Mouse (Mus musculus): ENCODE results near the gene Ntf5.

Gene Ntf5

GRCm38 (mm10) chr7:45403532-45404261 is 9.8 kb upstream of the Ntf5 start:
- peak; percentile 31 to 62 for DNase-seq (ENCODE audit: low read depth in 2 of 2, low spot score in 2 of 2)

DNA sequence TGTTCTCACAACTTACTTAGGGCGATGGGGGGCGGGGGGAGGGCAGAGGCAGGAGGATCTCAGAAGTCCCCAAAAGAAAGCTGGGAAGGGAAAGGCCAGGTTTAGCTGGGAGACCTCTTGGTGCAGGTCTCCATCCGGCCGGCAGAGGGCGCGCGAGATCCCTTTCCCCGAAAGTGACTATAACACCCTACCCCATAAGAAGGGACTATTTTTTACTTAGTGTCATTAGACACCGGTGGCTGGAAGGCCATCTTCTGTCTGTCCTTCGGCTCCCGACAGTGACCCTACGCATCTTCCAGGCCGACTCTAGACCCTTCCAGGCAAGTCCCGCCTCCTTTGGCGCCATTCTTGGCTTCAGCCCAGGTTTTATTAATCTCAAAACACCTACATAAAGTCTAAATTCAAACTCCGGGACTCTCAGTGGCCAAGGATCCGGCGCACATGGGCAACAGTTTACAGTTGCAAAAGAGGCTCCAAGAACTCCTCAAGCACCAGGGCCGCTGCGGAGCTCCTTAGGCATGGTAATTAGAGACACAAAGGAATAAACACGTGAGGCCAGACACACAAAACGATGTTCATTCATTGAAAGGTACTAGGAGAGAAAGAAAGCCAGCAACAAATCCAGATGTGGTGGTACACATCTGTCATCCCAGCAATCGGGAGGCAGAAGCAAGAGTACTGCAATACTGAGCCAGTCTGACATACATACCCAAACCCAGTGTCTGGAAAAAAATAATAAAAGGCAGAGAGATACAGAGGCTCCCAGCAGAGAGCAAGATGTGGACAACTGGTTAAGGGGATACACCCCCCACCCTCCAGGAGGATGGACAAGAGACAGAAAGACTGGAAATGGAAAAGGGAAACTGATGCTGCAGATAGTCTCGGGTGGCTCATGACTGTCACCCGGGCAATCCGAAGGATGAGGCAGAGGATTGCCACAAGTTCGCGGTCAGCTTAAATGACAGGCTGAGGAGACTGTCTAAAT is 8.1 kb upstream of the Ntf5 start, which contains the start of gene Kcna7:
Gene Kcna7, plus strand, starts transcription at position 563 of the 985 bp plus-strand sequence.
- DNase-seq (ENCODE audit: low read depth in 2 of 2, low spot score in 2 of 2) = peak; percentile 65 to 66

DNA sequence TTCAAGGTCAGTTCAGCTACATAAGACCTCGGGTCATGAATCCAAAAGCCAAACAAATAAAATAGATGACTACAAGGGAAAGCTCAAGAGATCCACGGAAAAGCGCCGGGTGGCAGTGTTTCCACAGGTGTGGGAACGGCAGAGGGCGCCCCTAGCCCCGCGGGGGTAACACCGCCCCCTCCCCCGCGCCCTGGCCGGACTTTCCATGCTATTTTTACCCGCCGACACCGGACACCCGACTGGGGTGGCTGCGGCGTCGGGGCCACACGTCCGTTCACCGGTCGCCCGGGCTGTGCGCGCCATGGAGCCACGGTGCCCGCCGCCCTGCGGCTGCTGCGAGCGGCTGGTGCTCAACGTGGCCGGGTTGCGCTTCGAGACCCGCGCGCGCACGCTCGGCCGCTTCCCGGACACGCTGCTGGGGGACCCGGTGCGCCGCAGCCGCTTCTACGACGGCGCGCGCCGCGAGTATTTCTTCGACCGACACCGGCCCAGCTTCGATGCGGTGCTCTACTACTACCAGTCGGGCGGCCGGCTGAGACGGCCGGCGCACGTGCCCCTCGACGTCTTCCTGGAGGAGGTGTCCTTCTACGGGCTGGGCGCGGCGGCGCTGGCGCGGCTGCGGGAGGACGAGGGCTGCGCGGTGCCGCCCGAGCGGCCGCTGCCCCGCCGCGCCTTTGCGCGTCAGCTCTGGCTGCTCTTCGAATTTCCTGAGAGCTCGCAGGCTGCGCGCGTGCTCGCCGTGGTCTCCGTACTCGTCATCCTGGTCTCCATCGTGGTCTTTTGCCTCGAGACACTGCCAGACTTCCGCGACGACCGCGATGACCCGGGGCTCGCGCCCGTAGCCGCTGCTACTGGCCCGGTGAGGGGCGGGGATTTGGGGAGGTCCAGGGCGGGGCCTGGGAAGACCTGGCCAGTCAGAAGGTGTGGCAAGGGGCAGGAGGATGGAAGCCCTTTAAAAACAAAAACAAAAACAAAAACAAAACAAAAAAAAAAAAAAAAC is 7.0 kb upstream of the Ntf5 start:
- no peak for DNase-seq (ENCODE audit: low read depth in 2 of 2, low spot score in 2 of 2)

DNA sequence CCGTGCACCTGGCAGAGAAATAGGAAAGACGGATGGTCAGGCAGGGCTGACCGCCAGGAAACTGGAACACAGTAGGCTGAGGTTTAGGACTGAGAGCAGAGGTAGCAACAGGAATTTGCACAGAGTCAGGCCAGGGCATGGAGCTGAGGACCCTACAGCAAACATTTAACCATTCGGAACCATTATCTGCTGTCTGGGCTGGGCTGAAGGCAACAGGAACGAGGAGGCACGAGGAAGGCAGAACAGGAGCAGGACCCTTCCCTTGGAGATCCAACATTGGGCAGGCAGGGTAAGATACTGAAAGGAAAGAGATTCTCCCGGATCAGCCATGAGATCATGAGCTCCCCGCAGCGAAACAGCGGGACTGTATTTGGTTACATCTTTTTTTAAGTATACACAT is 5.7 kb upstream of the Ntf5 start:
- DNase-seq (ENCODE audit: low read depth in 2 of 2, low spot score in 2 of 2) = no peak

DNA sequence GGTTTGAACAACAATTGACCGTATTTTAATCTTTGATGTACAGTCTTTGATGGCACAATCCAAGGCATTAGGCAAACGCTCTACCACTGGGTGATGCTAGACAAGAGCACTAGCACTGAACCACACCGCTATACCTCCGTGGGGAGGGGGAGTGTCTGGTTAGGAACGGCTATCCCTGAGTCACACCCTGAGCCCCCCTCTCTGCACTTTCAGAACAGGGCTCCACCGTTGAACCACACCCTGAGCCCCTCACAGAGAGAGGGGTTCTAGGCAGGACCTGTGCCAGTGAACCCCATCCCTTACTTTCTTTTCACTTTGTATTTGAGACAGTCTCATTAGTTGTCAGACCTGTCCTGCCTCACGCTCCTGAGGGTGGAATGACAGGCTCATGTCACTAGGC is 5.1 kb upstream of the Ntf5 start:
- DNase-seq (ENCODE audit: low read depth in 2 of 2, low spot score in 2 of 2) = no peak

DNA sequence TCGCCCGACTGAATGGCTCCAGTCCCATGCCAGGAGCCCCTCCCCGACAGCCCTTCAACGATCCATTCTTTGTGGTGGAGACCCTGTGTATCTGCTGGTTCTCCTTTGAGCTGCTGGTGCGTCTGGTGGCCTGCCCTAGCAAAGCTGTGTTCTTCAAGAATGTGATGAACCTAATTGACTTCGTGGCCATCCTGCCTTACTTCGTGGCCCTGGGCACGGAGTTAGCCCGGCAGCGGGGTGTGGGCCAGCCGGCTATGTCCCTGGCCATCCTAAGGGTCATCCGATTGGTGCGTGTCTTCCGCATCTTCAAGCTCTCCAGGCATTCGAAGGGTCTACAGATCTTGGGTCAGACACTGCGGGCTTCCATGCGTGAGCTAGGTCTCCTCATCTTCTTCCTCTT is 4.5 kb upstream of the Ntf5 start:
- DNase-seq (ENCODE audit: low read depth in 2 of 2, low spot score in 2 of 2) = no peak

DNA sequence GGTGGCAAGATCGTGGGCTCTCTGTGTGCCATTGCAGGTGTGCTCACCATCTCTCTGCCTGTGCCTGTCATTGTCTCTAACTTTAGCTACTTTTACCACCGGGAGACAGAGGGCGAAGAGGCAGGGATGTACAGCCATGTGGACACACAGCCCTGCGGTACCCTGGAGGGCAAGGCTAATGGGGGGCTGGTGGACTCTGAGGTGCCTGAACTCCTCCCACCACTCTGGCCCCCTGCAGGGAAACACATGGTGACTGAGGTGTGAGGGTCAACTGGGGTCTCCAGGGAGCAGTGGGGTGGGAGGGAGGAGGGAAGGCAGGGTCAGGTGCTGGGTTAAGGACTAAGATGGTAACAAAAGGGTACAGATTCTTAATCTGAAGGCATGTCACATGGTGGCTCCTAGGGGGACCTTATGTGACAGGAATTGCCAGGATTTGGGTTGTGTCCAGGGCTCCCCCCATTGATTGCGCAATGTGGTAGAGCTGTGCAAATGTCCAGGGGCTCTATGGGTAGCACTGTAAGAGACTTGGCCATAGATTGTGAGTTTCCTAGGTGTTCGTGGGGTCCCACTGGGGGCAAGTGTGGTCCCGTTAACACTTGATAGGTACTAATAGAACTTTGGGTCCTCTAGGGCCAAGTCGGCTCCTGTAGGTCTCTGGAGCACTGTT is 3.9 kb upstream of the Ntf5 start:
- DNase-seq (ENCODE audit: low read depth in 2 of 2, low spot score in 2 of 2) = no peak

DNA sequence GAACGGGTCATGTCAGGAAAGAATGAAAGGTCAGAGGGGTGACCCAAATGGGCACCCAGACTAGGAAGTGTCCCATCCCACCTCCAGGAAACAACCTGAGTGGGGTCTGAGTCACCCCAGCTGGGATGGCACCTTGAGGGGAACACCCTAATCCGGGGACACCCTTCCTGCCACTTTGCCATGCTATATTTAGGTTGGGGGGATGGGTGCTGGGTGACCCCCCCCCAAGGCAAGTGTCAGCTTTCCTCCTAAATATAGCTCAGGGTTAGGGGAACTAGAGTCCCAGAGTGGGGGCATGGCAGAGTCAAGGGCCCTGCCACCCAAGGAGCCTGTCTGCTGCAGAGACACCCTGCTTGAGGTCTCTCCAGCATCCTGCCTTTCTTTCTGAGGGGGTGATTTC is 1.1 kb upstream of the Ntf5 start:
- DNase-seq (ENCODE audit: low read depth in 2 of 2, low spot score in 2 of 2) = no peak

- no peak for DNase-seq (ENCODE audit: low read depth in 2 of 2, low spot score in 2 of 2)
Measured at GRCm38 (mm10) chr7:45413864-45414739, 607 bp downstream of the Ntf5 start.

DNA sequence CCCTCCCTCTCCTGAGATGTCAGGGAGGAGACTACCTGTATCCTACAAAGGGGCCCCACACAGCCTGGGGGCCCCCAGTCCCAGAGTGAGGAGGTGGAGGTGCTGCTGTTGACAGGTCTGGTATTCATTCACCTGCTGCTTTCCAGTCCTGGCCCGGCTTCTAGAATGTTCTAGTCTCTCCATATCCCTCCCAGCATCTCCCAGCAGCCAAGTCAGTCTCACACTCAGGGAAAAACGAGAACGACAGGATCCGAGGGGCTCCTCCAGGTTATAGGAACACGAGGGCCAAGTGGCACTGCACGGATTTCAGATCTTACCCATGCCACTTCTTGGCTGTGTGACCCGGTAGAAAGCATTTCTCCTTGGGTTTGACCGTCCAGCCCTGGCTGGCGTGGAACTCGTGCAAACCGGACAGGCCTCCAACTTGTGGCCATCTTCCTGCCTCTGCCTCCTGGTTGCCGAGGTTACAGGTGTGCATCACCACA is 1.3 kb downstream of the Ntf5 start:
- no peak for DNase-seq (ENCODE audit: low read depth in 2 of 2, low spot score in 2 of 2)

GRCm38 (mm10) chr7:45415636-45416035 is 2.1 kb downstream of the Ntf5 start:
- no peak for DNase-seq (ENCODE audit: low read depth in 2 of 2, low spot score in 2 of 2)

GRCm38 (mm10) chr7:45417962-45418492 is 4.5 kb downstream of the Ntf5 start:
- DNase-seq (ENCODE audit: low read depth in 2 of 2, low spot score in 2 of 2) = no peak

GRCm38 (mm10) chr7:45419859-45420614 is 6.5 kb downstream of the Ntf5 start:
- no peak for DNase-seq (ENCODE audit: low read depth in 2 of 2, low spot score in 2 of 2)

DNA sequence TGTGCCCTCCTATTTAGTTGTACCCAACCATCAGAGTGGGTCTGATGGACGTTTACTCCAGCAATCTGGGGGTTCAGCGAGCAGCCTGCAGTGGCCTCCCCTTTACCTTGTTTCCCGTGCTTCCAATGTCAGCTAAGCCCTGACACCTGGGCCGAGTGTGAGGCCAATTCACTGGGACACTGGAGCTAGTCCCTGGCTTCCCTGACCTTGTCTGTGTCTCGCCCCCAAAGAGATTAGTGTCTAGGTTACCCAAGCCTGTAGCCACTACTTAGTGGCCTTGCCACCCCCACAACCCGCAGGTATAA is 7.1 kb downstream of the Ntf5 start, which contains the start of gene Lhb:
Gene Lhb, plus strand, starts transcription at position 206 of the 305 bp plus-strand sequence.
- no peak for DNase-seq (ENCODE audit: low read depth in 2 of 2, low spot score in 2 of 2)

DNA sequence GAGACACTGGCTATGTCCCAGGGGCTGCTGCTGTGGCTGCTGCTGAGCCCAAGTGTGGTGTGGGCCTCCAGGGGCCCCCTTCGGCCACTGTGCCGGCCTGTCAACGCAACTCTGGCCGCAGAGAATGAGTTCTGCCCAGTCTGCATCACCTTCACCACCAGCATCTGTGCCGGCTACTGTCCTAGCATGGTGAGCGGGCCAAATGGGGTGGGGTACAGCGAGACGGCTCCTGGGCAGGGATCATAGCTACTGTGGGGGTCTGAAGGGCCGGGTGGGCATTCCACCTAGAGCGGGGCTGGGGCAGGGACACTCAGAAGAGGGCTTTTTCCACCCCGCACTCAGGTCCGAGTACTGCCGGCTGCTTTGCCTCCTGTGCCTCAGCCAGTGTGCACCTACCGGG is 7.7 kb downstream of the Ntf5 start:
- no peak for DNase-seq (ENCODE audit: low read depth in 2 of 2, low spot score in 2 of 2)

GRCm38 (mm10) chr7:45426556-45426955 is 13.1 kb downstream of the Ntf5 start:
- no peak for DNase-seq (ENCODE audit: low read depth in 2 of 2, low spot score in 2 of 2)

DNA sequence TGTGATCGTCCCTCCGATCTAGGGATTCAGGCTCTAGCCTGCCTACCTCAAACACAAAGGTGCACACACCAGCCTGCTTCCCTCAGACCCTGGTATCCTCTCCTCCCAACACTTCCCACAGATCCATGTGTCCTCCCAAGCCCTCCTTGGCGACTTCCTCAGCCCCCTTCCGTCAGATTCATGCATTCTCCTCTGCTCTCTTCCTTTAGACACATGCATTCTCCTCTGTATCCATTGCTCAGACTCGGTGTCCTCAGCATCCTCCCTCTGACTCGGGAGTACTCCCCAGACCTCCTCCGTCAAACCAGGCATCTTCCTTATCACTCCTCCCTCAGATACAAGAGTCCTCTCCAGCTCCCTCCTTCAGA is 20.3 kb downstream of the Ntf5 start:
- no peak for DNase-seq (ENCODE audit: low read depth in 2 of 2, low spot score in 2 of 2)

- peak; percentile 100 for DNase-seq (ENCODE audit: low read depth in 2 of 2, low spot score in 2 of 2)
Measured at GRCm38 (mm10) chr7:45434203-45435015, 20.9 kb downstream of the Ntf5 start, which contains the start of gene Gys1. Gys1 (plus strand) TSS chr7:45434844.
